Mouse (Mus musculus) heart, embryonic 16.5 days (tissue): Measurements from ENCODE around the gene Gpr37l1. TPM values are rescaled to one million over a fixed set of nuclear protein-coding genes. Genes with fewer than 3 reads are reported as not detected.

Source experiments
- ATAC-seq: fragments of 200-750 bp; cut with Nextera tagmentation; replicated peaks from 2 replicates; pipeline ENCODE4 v1.8.0; 2017; ENCODE audit warnings: moderate number of reproducible peaks; ENCODE audit not compliant: insufficient read depth, low FRiP score; ENCODE audit errors: extremely low read depth
- H3K27ac ChIP-seq: fragments of 300-500 bp; sonication (generic); 2 replicates; pipeline ENCODE4 v1.5.1; 2014; ENCODE audit warnings: mild to moderate bottlenecking, low read length, control low read depth, moderate library complexity
- H3K27me3 ChIP-seq: fragments of 300-500 bp; sonication (generic); 2 replicates; pipeline ENCODE4 v1.6.1; 2014; ENCODE audit warnings: low read length, mixed read lengths; ENCODE audit not compliant: control insufficient read depth, insufficient read depth
- H3K36me3 ChIP-seq: fragments of 300-500 bp; sonication (generic); 2 replicates; pipeline ENCODE4 v1.6.1; 2014; ENCODE audit not compliant: control insufficient read depth, insufficient read depth
- H3K4me1 ChIP-seq: fragments of 300-500 bp; sonication (generic); 2 replicates; pipeline ENCODE4 v1.6.1; 2014; ENCODE audit warnings: low read length, mixed read lengths; ENCODE audit not compliant: control insufficient read depth, insufficient read depth
- H3K4me2 ChIP-seq: fragments of 300-500 bp; sonication (generic); 2 replicates; pipeline ENCODE4 v1.6.1; 2014; ENCODE audit warnings: low read depth, mild to moderate bottlenecking, control low read depth, low read length
- H3K4me3 ChIP-seq: fragments of 300-500 bp; sonication (generic); 2 replicates; pipeline ENCODE4 v1.5.1; 2014; ENCODE audit warnings: mild to moderate bottlenecking, control low read depth, low read length
- H3K9ac ChIP-seq: fragments of 300-500 bp; sonication (generic); 2 replicates; pipeline ENCODE4 v1.6.1; 2014; ENCODE audit warnings: low read length, control low read depth
- H3K9me3 ChIP-seq: fragments of 300-500 bp; sonication (generic); replicated peaks from 2 replicates; pipeline ENCODE4 v1.6.1; 2016; ENCODE audit warnings: low read length; ENCODE audit not compliant: control insufficient read depth
- WGBS: fragments of 180-500 bp; shearing (Covaris S2); extraction: QIAGEN DNeasy Blood & Tissue Kit; methylation state at CpG from one replicate; pipeline ENCODE4 v1.1.7; 2014; 5-methylcytosine and 5-hydroxymethylcytosine counted together
- polyA plus RNA-seq: library from polyadenylated mRNA; unstranded; fragments of >200 nt; fragmentation: Nextera tagmentation; extraction: Ambion mirVana; gene quantifications from 2 replicates; pipeline ENCODE4 v1.2.1, GENCODE M21; 2015

Gpr37l1 gene
- polyA plus RNA-seq, 1 experiment from 2014 or later, result not detected

GRCm38 (mm10) chr1:135183941-135184570 lies 16.6 kb upstream of the Gpr37l1 start:
- Histone ChIP-seq H3K9me3 (no peaks in the 10 kb centered on the region), H3K9ac (no peak overlapping the region), H3K4me2 (no peak overlapping the region), H3K27me3 (peaks cover 33% of the 10 kb centered on the region), H3K27ac (no peak overlapping the region), H3K4me1 (peaks cover 14% of the 10 kb centered on the region), H3K36me3 (no peaks in the 10 kb centered on the region), H3K4me3 (no peak overlapping the region)
- ATAC-seq, result no peak; the same call in 1 of the 2 replicates
- 44% methylated on average over 11 of the region's 11 CpGs for WGBS

DNA sequence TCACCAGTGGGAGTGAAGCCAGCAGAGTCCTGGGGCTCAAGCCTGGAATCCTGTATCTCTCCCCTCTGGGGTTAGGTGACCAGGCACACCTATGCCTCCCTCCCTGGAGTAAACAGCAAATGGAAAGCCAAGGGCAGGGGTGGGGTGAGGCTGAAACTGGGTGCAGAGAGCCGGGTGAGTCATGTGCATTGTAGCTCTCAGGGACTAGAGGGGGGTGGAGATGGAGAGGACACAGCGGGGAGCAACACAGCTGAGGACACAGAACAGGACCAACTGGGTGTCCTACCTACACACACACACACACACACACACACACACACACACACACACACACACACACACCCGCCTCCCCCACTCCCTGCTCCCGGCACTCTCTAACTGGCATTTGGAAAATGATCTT lies 16.0 kb upstream of the Gpr37l1 start:
- WGBS, result 62% methylated on average over 4 of the region's 4 CpGs
- peaks cover 33% of the 10 kb centered on the region for H3K27me3 ChIP-seq
- ATAC-seq, result no peak

GRCm38 (mm10) chr1:135182975-135183374 lies 15.5 kb upstream of the Gpr37l1 start:
- Histone ChIP-seq H3K4me1 (peaks cover 14% of the 10 kb centered on the region), H3K27ac (no peak overlapping the region), H3K27me3 (peaks cover 35% of the 10 kb centered on the region), H3K36me3 (no peaks in the 10 kb centered on the region), H3K4me3 (no peak overlapping the region), H3K4me2 (no peak overlapping the region), H3K9ac (no peak overlapping the region), H3K9me3 (no peaks in the 10 kb centered on the region)
- WGBS, result 64% methylated on average over 3 of the region's 3 CpGs
- ATAC-seq, result no peak

More for the DNA sequence above, 16.0 kb upstream of the Gpr37l1 start:
- H3K4me1 ChIP-seq, result peaks cover 14% of the 10 kb centered on the region
- no peaks in the 10 kb centered on the region for H3K36me3 ChIP-seq
- H3K9ac ChIP-seq, result no peak overlapping the region
- no peak overlapping the region for H3K4me3 ChIP-seq
- no peaks in the 10 kb centered on the region for H3K9me3 ChIP-seq
- H3K27ac ChIP-seq, result no peak overlapping the region
- H3K4me2 ChIP-seq, result no peak overlapping the region

DNA sequence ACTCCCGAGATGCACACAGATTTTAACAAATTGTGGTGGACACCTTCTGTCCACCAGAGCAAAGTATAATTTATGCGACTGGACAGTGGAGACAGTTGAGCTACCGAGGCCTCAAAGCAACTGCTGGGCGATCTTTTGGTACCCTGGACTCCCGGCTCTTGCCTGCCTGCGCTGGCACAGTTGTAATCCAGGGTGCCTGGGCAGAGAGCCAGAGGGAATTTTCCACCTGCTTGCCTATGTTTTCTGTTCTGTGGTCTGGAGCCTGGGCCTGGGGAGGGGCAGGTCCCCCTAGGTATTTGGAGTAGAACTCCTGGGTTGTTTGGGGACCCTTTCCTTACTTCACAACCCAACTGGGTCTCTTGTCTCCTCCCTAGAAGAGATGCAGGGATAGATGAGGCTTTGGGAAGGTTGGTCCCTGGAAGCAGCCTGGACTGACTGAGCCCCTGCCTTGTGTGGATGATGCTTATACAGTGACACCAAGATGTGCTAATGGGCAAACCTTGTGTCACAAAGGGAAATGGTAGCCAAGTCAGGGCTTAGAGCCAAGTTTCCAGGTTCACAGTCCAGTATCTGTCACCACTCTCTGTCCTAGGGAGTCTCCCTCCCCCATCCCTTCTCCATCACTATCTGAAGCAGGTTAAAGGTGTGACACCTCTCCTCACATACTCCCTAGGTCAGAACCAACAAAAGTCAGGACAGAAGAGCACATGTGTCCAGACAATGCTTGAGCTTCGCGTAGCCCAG lies 14.6 kb upstream of the Gpr37l1 start:
- 0 out of 2 replicates have a peak, but pooled peaks have one; percentile 16 for ATAC-seq
- no peak overlapping the region for H3K27ac ChIP-seq
- no peaks in the 10 kb centered on the region for H3K36me3 ChIP-seq
- 66% methylated on average over 8 of the region's 8 CpGs for WGBS
- H3K27me3 ChIP-seq, result peaks cover 32% of the 10 kb centered on the region
- peaks cover 14% of the 10 kb centered on the region for H3K4me1 ChIP-seq
- 0 out of 2 replicates have a peak, but pooled peaks cover 3% of the 10 kb centered on the region for H3K9me3 ChIP-seq
- H3K4me2 ChIP-seq, result no peak overlapping the region
- no peak overlapping the region for H3K4me3 ChIP-seq
- H3K9ac ChIP-seq, result no peak overlapping the region; the same call in 1 of the 2 replicates

DNA sequence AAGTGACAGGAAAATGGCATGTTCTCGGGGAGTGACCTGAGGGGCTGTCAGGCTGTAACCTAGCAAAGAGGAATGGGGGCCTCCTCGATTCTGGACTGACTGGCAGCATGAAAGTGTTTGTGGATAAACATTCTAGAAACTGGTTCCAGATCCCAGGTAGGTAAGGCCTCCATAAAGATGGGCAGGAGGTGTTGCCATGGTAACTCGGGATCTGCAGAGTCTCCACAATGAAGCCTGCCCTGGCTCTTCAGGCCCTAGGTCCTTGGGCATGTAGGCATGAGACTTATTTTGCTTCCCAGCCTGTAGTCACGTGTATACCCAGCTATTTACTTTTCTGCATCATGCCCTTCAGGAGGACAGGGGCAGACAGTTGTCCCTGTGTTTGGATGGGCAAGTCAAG lies 13.8 kb upstream of the Gpr37l1 start:
- Histone ChIP-seq H3K9ac (no peak overlapping the region), H3K27me3 (peaks cover 30% of the 10 kb centered on the region), H3K27ac (no peak overlapping the region), H3K36me3 (no peaks in the 10 kb centered on the region), H3K9me3 (0 out of 2 replicates have a peak, but pooled peaks cover 3% of the 10 kb centered on the region), H3K4me3 (no peak overlapping the region), H3K4me2 (no peak overlapping the region), H3K4me1 (peaks cover 14% of the 10 kb centered on the region)
- WGBS, result 59% methylated on average over 4 of the region's 4 CpGs
- ATAC-seq, result no peak

GRCm38 (mm10) chr1:135180830-135181229 lies 13.3 kb upstream of the Gpr37l1 start:
- no peak for ATAC-seq
- Histone ChIP-seq H3K4me2 (no peak overlapping the region), H3K4me1 (peaks cover 14% of the 10 kb centered on the region), H3K4me3 (no peak overlapping the region), H3K9ac (no peak overlapping the region), H3K9me3 (0 out of 2 replicates have a peak, but pooled peaks cover 3% of the 10 kb centered on the region), H3K27ac (no peak overlapping the region), H3K27me3 (peaks cover 26% of the 10 kb centered on the region), H3K36me3 (no peaks in the 10 kb centered on the region)
- 57% methylated on average over 10 of the region's 10 CpGs for WGBS

GRCm38 (mm10) chr1:135178863-135179262 lies 11.4 kb upstream of the Gpr37l1 start:
- 0 out of 2 replicates have a peak, but pooled peaks cover 3% of the 10 kb centered on the region for H3K9me3 ChIP-seq
- 81% methylated on average over 7 of the region's 7 CpGs for WGBS
- ATAC-seq, result no peak
- no peak overlapping the region for H3K4me3 ChIP-seq
- H3K27ac ChIP-seq, result no peak overlapping the region
- no peak overlapping the region for H3K9ac ChIP-seq
- H3K27me3 ChIP-seq, result peaks cover 24% of the 10 kb centered on the region
- H3K36me3 ChIP-seq, result no peaks in the 10 kb centered on the region
- H3K4me2 ChIP-seq, result no peak overlapping the region
- H3K4me1 ChIP-seq, result peaks cover 11% of the 10 kb centered on the region

DNA sequence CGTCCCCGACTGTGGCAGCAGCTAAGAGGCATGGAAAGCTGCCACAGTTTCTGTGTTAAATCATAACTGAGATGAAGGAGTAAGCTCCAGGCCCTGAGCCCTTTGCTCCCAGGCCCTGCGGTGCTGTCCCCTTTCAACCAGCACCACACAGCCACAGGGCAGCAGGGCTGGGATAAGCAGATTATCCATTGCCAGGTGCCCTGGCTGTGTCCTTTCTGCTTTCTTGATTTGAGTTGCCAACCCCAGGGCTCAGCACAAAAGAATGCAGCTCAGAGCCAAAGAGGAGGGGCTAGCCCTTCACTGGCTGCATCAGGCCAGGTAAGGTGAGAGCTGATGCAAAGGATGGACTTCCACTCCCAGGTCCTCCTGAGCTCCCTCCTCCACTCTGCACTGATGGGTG lies 10.2 kb upstream of the Gpr37l1 start:
- ATAC-seq, result no peak
- WGBS, result 91% methylated on average over 3 of the region's 3 CpGs
- H3K27me3 ChIP-seq, result peaks cover 28% of the 10 kb centered on the region

DNA sequence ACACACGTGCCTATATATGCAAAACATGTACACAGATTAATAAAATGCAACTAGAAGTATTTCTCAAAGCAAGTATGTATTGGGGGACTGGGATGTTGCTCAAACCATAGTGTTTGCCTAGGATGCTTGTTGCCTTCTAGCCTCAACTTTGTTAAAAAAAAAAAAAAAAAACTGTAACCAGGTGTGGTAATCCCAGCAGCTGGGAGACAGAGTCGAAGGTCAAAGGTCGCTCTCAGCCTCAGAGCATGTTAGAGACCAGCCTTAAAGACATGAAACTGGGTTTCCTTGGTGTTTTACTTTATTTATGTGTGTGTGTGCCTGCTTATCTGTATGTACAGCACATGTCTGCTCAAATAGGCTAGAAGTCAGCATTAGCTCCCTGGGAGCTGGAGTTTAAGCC lies 7.7 kb upstream of the Gpr37l1 start:
- 75% methylated on average over 3 of the region's 3 CpGs for WGBS
- no peaks in the 10 kb centered on the region for H3K36me3 ChIP-seq
- H3K27me3 ChIP-seq, result peaks cover 29% of the 10 kb centered on the region
- ATAC-seq, result no peak
- H3K27ac ChIP-seq, result no peak overlapping the region
- H3K4me2 ChIP-seq, result no peak overlapping the region
- 0 out of 2 replicates have a peak, but pooled peaks cover 3% of the 10 kb centered on the region for H3K9me3 ChIP-seq
- peaks cover 3% of the 10 kb centered on the region for H3K4me1 ChIP-seq
- H3K4me3 ChIP-seq, result no peak overlapping the region
- no peak overlapping the region for H3K9ac ChIP-seq

More for the DNA sequence above, 10.2 kb upstream of the Gpr37l1 start:
- H3K9ac ChIP-seq, result no peak overlapping the region
- 0 out of 2 replicates have a peak, but pooled peaks cover 3% of the 10 kb centered on the region for H3K9me3 ChIP-seq
- H3K36me3 ChIP-seq, result no peaks in the 10 kb centered on the region
- peaks cover 6% of the 10 kb centered on the region; the same call in 1 of the 2 replicates for H3K4me1 ChIP-seq
- H3K4me3 ChIP-seq, result no peak overlapping the region
- no peak overlapping the region for H3K27ac ChIP-seq
- H3K4me2 ChIP-seq, result no peak overlapping the region
